8 mouse cellular contexts compared by ENCODE assay signal in genomic region chr2:124609711-124610585, GRCm38 (mm10).
DNase-seq lines count a peak whose midpoint lies in the region; ATAC-seq and TF ChIP-seq lines count a peak whose summit lies in the region.

No protein-coding gene starts in this region.

- peak; percentile 16 to 23 for DNase-seq in B cell, adult 2 months
- peak; percentile 85 for DNase-seq in forebrain, embryonic 10.5 days (ENCODE audit: extremely low spot score, low spot score)
- DNase-seq in liver = peak; percentile 74

- peaks cover 57% of the 10 kb centered on the region for H3K27me3 ChIP-seq in forebrain, embryonic 10.5 days (ENCODE audit: poor library complexity, severe bottlenecking)
- no peaks in the 10 kb centered on the region for H3K27me3 ChIP-seq in heart, embryonic 13.5 days (replicated peaks)
- no peaks in the 10 kb centered on the region for H3K27me3 ChIP-seq in kidney, embryonic 15.5 days
- H3K27me3 ChIP-seq in midbrain, embryonic 16.5 days (ENCODE audit: control insufficient read depth, insufficient read depth, low read depth, low read length) = 0 out of 2 replicates have a peak, but pooled peaks cover 2% of the 10 kb centered on the region
- H3K27me3 ChIP-seq in stomach, embryonic 14.5 days (ENCODE audit: control insufficient read depth, insufficient read depth, low read length) = no peaks in the 10 kb centered on the region

- no peaks in the 10 kb centered on the region for H3K36me3 ChIP-seq in forebrain, embryonic 10.5 days (replicated peaks)
- no peaks in the 10 kb centered on the region for H3K36me3 ChIP-seq in heart, embryonic 13.5 days
- H3K36me3 ChIP-seq in kidney, embryonic 15.5 days = no peaks in the 10 kb centered on the region
- no peaks in the 10 kb centered on the region for H3K36me3 ChIP-seq in midbrain, embryonic 16.5 days (ENCODE audit: control insufficient read depth, insufficient read depth, low read length)
- H3K36me3 ChIP-seq in stomach, embryonic 14.5 days (ENCODE audit: control insufficient read depth, insufficient read depth, low read length) = no peaks in the 10 kb centered on the region

- peak overlapping the region; percentile 92 for H3K9ac ChIP-seq in heart, embryonic 13.5 days
- H3K9ac ChIP-seq in kidney, embryonic 15.5 days = peak overlapping the region; percentile 73
- H3K9ac ChIP-seq in midbrain, embryonic 16.5 days (ENCODE audit: low read depth, low read length) = peak overlapping the region; percentile 85
- H3K9ac ChIP-seq in stomach, embryonic 14.5 days (replicated peaks; ENCODE audit: low read depth, low read length) = peak overlapping the region; percentile 75

- TF ChIP-seq POLR2A in bone marrow macrophage, adult 2 months (IDR thresholded peaks at IDR 0.05; ENCODE audit: borderline replicate concordance, low read depth, low read length) = no peak

- peaks cover 7% of the 10 kb centered on the region; the same call in 1 of the 2 replicates for H3K4me1 ChIP-seq in bone marrow macrophage, adult 2 months (ENCODE audit: control insufficient read depth, insufficient read depth, low read length)
- peaks cover 52% of the 10 kb centered on the region for H3K4me1 ChIP-seq in forebrain, embryonic 10.5 days
- H3K4me1 ChIP-seq in heart, embryonic 13.5 days = peaks cover 59% of the 10 kb centered on the region
- peaks cover 39% of the 10 kb centered on the region for H3K4me1 ChIP-seq in kidney, embryonic 15.5 days
- H3K4me1 ChIP-seq in midbrain, embryonic 16.5 days (ENCODE audit: control insufficient read depth, insufficient read depth, low read length) = peaks cover 13% of the 10 kb centered on the region
- H3K4me1 ChIP-seq in stomach, embryonic 14.5 days (ENCODE audit: control insufficient read depth, insufficient read depth, low read length) = peaks cover 11% of the 10 kb centered on the region; the same call in 1 of the 2 replicates

- TF ChIP-seq CTCF in bone marrow macrophage, adult 2 months (IDR thresholded peaks at IDR 0.05; ENCODE audit: low read depth, low read length) = no peak

- peak overlapping the region; percentile 89 for H3K4me3 ChIP-seq in bone marrow macrophage, adult 2 months (ENCODE audit: insufficient read depth, low read length)
- H3K4me3 ChIP-seq in forebrain, embryonic 10.5 days = peak overlapping the region; percentile 71
- peak overlapping the region; percentile 72 for H3K4me3 ChIP-seq in heart, embryonic 13.5 days
- H3K4me3 ChIP-seq in kidney, embryonic 15.5 days (replicated peaks) = peak overlapping the region; percentile 71
- H3K4me3 ChIP-seq in midbrain, embryonic 16.5 days (ENCODE audit: low read depth, low read length) = peak overlapping the region; percentile 58
- H3K4me3 ChIP-seq in stomach, embryonic 14.5 days (ENCODE audit: low read depth, low read length) = peak overlapping the region; percentile 74

- H3K9me3 ChIP-seq in forebrain, embryonic 10.5 days = no peaks in the 10 kb centered on the region
- no peaks in the 10 kb centered on the region for H3K9me3 ChIP-seq in heart, embryonic 13.5 days
- no peaks in the 10 kb centered on the region for H3K9me3 ChIP-seq in kidney, embryonic 15.5 days (replicated peaks)
- no peaks in the 10 kb centered on the region for H3K9me3 ChIP-seq in midbrain, embryonic 16.5 days (replicated peaks; ENCODE audit: control insufficient read depth, low read length, poor library complexity, severe bottlenecking)
- H3K9me3 ChIP-seq in stomach, embryonic 14.5 days (ENCODE audit: control insufficient read depth, low read depth, low read length) = no peaks in the 10 kb centered on the region

- peak; percentile 90 for ATAC-seq in heart, embryonic 13.5 days (ENCODE audit: extremely low read depth, insufficient number of reproducible peaks, low FRiP score, low TSS enrichment)
- peak; percentile 97 for ATAC-seq in kidney, embryonic 15.5 days (replicated peaks; ENCODE audit: low FRiP score)
- peak; percentile 84 for ATAC-seq in midbrain, embryonic 16.5 days
- ATAC-seq in stomach, embryonic 14.5 days (ENCODE audit: insufficient number of reproducible peaks, insufficient read depth, low FRiP score, low read depth) = peak; percentile 90

- H3K27ac ChIP-seq in bone marrow macrophage, adult 2 months (ENCODE audit: insufficient read depth, low read depth, low read length) = no peak overlapping the region; the same call in 1 of the 2 replicates
- H3K27ac ChIP-seq in forebrain, embryonic 10.5 days = peak overlapping the region; percentile 87
- H3K27ac ChIP-seq in heart, embryonic 13.5 days (replicated peaks) = peak overlapping the region; percentile 98
- H3K27ac ChIP-seq in kidney, embryonic 15.5 days = peak overlapping the region; percentile 96
- H3K27ac ChIP-seq in midbrain, embryonic 16.5 days (ENCODE audit: low read length) = peak overlapping the region; percentile 89
- H3K27ac ChIP-seq in stomach, embryonic 14.5 days (ENCODE audit: low read length) = peak overlapping the region; percentile 96

- WGBS in forebrain, embryonic 10.5 days = under 1% methylated on average over 73 of the region's 80 CpGs
- WGBS in heart, embryonic 13.5 days = under 1% methylated on average over 78 of the region's 80 CpGs
- WGBS in kidney, embryonic 15.5 days = under 1% methylated on average over 80 of the region's 80 CpGs
- under 1% methylated on average over 75 of the region's 80 CpGs for WGBS in midbrain, embryonic 16.5 days
- WGBS in stomach, embryonic 14.5 days = under 1% methylated on average over 78 of the region's 80 CpGs

- peak overlapping the region; percentile 78 for H3K4me2 ChIP-seq in heart, embryonic 13.5 days
- peak overlapping the region; percentile 87 for H3K4me2 ChIP-seq in kidney, embryonic 15.5 days
- H3K4me2 ChIP-seq in midbrain, embryonic 16.5 days (ENCODE audit: low read length) = peak overlapping the region; percentile 98
- H3K4me2 ChIP-seq in stomach, embryonic 14.5 days (replicated peaks; ENCODE audit: low read depth, low read length) = peak overlapping the region; percentile 72

Comparison
In these comparisons a context has a peak if more than half of its experiments do, and no peak if none do; other contexts are left out.
1. DNase-seq: peak in every context shown above with its lines; median percentile 85 in forebrain, embryonic 10.5 days; 74 in liver; 20 in B cell, adult 2 months.